Mouse (Mus musculus) midbrain, embryonic 11.5 days (tissue): ENCODE measurements around the gene Gng13. TPM values are rescaled to one million over a fixed set of nuclear protein-coding genes. Genes with fewer than 3 reads are reported as not detected.

Experiments
- ATAC-seq: fragments of 200-750 bp; cut with Nextera tagmentation; 2 replicates; pipeline ENCODE4 v1.8.0; 2017; ENCODE audit warnings: moderate TSS enrichment, moderate library complexity; ENCODE audit not compliant: low FRiP score
- DNase-seq: peaks from one replicate; pipeline ENCODE4 v3.0.0; 2015; ENCODE audit warnings: low spot score; ENCODE audit errors: missing footprints
- H3K27ac ChIP-seq: fragments of 300-500 bp; sonication (generic); 2 replicates; pipeline ENCODE4 v1.5.1; 2014; ENCODE audit warnings: low read depth, low read length
- H3K27me3 ChIP-seq: fragments of 300-500 bp; sonication (generic); 2 replicates; pipeline ENCODE4 v1.6.1; 2014; ENCODE audit warnings: mild to moderate bottlenecking, low read length, moderate library complexity, mixed read lengths; ENCODE audit not compliant: control insufficient read depth, insufficient read depth
- H3K36me3 ChIP-seq: fragments of 300-500 bp; sonication (generic); 2 replicates; pipeline ENCODE4 v1.6.1; 2014; ENCODE audit warnings: mild to moderate bottlenecking, low read length, moderate library complexity, mixed read lengths; ENCODE audit not compliant: control insufficient read depth, insufficient read depth
- H3K4me1 ChIP-seq: fragments of 300-500 bp; sonication (generic); 2 replicates; pipeline ENCODE4 v1.6.1; 2014; ENCODE audit warnings: low read length; ENCODE audit not compliant: control insufficient read depth, insufficient read depth
- H3K4me2 ChIP-seq: fragments of 300-500 bp; sonication (generic); 2 replicates; pipeline ENCODE4 v1.6.1; 2014; ENCODE audit warnings: mild to moderate bottlenecking, moderate library complexity
- H3K4me3 ChIP-seq: fragments of 300-500 bp; sonication (generic); 2 replicates; pipeline ENCODE4 v1.5.1; 2014; ENCODE audit warnings: low read depth, low read length
- H3K9ac ChIP-seq: fragments of 300-500 bp; sonication (generic); 2 replicates; pipeline ENCODE4 v1.6.1; 2014; ENCODE audit warnings: low read length
- H3K9me3 ChIP-seq: fragments of 300-500 bp; sonication (generic); 2 replicates; pipeline ENCODE4 v1.6.1; 2016; ENCODE audit warnings: low read length; ENCODE audit not compliant: control insufficient read depth
- WGBS: fragments of 180-500 bp; shearing (Covaris S2); extraction: QIAGEN DNeasy Blood & Tissue Kit; methylation state at CpG from one replicate; pipeline ENCODE4 v1.1.7; 2014; 5-methylcytosine and 5-hydroxymethylcytosine counted together
- microRNA-seq: library from miRNA; unstranded; fragments of <30 nt; microRNA quantifications from one replicate; pipeline ENCODE4, GENCODE M21; 2017
- polyA plus RNA-seq: library from polyadenylated mRNA; unstranded; fragments of >200 nt; fragmentation: Nextera tagmentation; extraction: Ambion mirVana; gene quantifications from 2 replicates; pipeline ENCODE4 v1.2.1, GENCODE M21; 2014

Gng13 gene
- polyA plus RNA-seq, 1 experiment from 2014 or later = 1.3 TPM

DNA sequence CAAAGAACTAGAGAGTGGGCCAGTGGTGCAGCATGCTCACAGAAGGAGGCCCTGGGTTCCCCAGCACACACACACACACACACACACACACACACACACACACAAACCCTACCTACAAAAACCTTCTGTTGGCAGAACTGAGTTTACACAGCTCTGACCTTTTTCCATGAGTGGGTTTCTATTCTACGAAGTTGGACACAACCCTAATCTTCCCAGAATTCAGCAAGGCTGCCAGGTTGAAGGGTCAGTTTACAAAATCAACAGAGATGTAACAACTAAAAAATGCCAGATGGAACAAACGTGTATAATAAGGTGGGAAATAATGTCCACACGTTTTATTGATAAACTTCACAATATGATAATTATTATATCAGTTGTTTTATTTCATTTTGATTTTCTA lies 40.7 kb downstream of the Gng13 start:
- Histone ChIP-seq H3K4me2 (no peak overlapping the region), H3K36me3 (no peaks in the 10 kb centered on the region), H3K27ac (no peak overlapping the region), H3K4me3 (no peak overlapping the region), H3K4me1 (0 out of 2 replicates have a peak, but pooled peaks cover 5% of the 10 kb centered on the region), H3K9me3 (no peaks in the 10 kb centered on the region), H3K27me3 (no peaks in the 10 kb centered on the region), H3K9ac (no peak overlapping the region)
- WGBS = 84% methylated on average over 3 of the region's 3 CpGs
- DNase-seq (no peak), ATAC-seq (no peak)

DNA sequence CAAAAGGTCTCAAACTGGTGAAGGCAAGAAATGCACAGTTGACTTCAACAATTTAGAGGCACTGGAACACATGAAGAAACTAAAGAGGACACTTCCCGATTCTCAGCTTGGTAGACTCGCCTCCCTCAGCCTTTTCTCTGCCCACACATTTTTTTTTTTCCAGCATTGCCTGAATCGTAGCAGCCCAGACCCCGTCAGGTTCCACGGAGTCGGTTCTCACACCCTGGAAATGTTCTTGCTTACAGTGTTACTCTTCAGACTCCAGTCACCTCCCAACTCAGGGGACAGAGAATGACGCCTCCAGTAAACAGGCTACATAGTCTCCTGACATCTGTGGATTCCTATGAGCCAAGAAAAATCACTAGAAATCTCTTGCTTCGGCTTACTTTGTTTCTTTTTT lies 43.2 kb downstream of the Gng13 start:
- Histone ChIP-seq H3K4me3 (no peak overlapping the region), H3K27me3 (peaks cover 4% of the 10 kb centered on the region), H3K9me3 (no peaks in the 10 kb centered on the region), H3K36me3 (no peaks in the 10 kb centered on the region), H3K27ac (no peak overlapping the region), H3K4me2 (no peak overlapping the region), H3K9ac (no peak overlapping the region), H3K4me1 (0 out of 2 replicates have a peak, but pooled peaks cover 5% of the 10 kb centered on the region)
- 86% methylated on average over 8 of the region's 8 CpGs for WGBS
- ATAC-seq (no peak), DNase-seq (no peak)

DNA sequence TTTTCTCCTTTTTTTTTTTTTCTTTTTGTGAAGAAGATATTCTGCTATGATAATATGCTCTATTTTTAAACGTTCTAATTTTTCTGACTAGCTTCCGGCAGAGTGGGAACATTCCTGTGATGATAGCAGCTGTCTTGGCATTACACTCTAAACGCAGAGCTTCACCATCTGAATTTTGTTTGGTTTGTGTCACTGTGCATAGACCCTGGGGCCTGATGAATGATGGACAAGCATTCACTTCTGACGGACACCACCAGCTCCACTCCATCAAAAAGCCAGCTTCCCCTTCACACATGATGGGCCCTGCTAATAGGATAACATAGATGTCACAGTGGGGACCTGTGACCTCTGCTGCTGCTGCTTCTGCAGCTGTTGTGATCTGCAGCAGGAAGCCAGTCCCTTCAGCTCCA lies 44.6 kb downstream of the Gng13 start:
- WGBS = 33% methylated on average over 4 of the region's 4 CpGs
- Histone ChIP-seq H3K9ac (no peak overlapping the region), H3K4me1 (0 out of 2 replicates have a peak, but pooled peaks cover 5% of the 10 kb centered on the region), H3K9me3 (no peaks in the 10 kb centered on the region), H3K4me2 (no peak overlapping the region), H3K27ac (no peak overlapping the region), H3K27me3 (peaks cover 4% of the 10 kb centered on the region), H3K4me3 (no peak overlapping the region), H3K36me3 (no peaks in the 10 kb centered on the region)
- DNase-seq (no peak), ATAC-seq (no peak)

DNA sequence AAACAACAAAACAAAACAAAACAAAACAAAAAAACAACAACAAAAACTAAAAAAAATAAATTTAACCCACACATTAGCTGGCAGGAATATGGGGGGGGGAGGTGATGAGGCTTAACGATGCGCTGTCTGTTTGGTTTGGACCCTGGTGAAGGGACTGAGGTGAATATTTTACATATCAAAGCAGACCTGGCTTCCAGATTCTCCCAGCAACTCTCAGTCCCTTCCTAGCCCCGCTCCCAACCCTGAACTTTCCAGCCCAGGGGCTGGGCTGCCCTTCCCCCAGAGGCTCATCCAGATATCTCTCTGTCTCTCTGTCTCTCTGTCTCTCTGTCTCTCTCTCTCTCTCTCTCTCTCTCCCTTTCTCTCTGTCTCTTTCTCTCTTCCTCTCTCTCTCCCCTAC lies 45.6 kb downstream of the Gng13 start:
- no peaks in the 10 kb centered on the region for H3K36me3 ChIP-seq
- peaks cover 4% of the 10 kb centered on the region for H3K27me3 ChIP-seq
- no peak overlapping the region for H3K9ac ChIP-seq
- H3K4me2 ChIP-seq = no peak overlapping the region
- DNase-seq (no peak), ATAC-seq (no peak)
- H3K27ac ChIP-seq = no peak overlapping the region
- H3K4me3 ChIP-seq = no peak overlapping the region
- no peaks in the 10 kb centered on the region for H3K9me3 ChIP-seq
- 0 out of 2 replicates have a peak, but pooled peaks cover 5% of the 10 kb centered on the region for H3K4me1 ChIP-seq
- WGBS = 40% methylated on average over 3 of the region's 3 CpGs

DNA sequence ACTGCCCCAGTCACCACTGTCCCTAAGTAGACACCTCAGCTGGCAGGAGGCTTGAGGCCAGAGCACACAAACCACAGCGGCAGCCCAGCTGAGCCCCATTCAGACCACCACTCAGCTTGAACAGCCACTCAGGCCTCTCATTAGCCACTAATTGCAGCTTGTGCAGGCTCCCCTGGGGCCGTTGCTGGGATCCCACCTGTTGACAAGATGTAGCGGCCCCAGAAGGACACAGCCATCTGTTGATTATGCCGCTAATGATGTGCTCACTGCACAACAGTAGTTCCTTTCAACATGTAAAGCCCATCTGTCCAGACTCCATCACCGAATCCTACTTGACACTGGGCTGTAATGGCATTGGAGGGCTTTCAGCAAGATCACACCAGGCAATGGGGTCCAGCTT lies 48.9 kb downstream of the Gng13 start:
- peaks cover 7% of the 10 kb centered on the region for H3K27me3 ChIP-seq
- DNase-seq (no peak), ATAC-seq (no peak)
- H3K4me3 ChIP-seq = no peak overlapping the region
- no peak overlapping the region for H3K9ac ChIP-seq
- no peak overlapping the region for H3K27ac ChIP-seq
- 62% methylated on average over 5 of the region's 5 CpGs for WGBS
- H3K9me3 ChIP-seq = no peaks in the 10 kb centered on the region
- 0 out of 2 replicates have a peak, but pooled peaks cover 5% of the 10 kb centered on the region for H3K4me1 ChIP-seq
- no peak overlapping the region for H3K4me2 ChIP-seq
- H3K36me3 ChIP-seq = no peaks in the 10 kb centered on the region

Small RNA genes within 50 kb of the gene (microRNA-seq; reads per million reads assigned to microRNA genes)
- gene Gm25083 = not detected

Other genes with a start within 250 kb of the Gng13 start
- not detected in 2 replicates for gene Sstr5, start 219.9 kb upstream of the Gng13 start, polyA plus RNA-seq
- 2.0 and 2.1 TPM in 2 replicates for gene Sox8, start 146.5 kb upstream of the Gng13 start, polyA plus RNA-seq
- 19.2 and 20.6 TPM in 2 replicates for gene Lmf1, start 138.1 kb upstream of the Gng13 start, polyA plus RNA-seq
- 15.0 and 17.3 TPM in 2 replicates for gene Chtf18, start 10.2 kb downstream of the Gng13 start, polyA plus RNA-seq
- 16.0 and 19.8 TPM in 2 replicates for gene Rpusd1, start 10.5 kb downstream of the Gng13 start, polyA plus RNA-seq
- gene Mslnl, start 18.9 kb downstream of the Gng13 start, polyA plus RNA-seq = not detected in 2 replicates
- not detected in 2 replicates for gene Msln, start 37.2 kb downstream of the Gng13 start, polyA plus RNA-seq
- 22.2 and 23.4 TPM in 2 replicates for gene Narfl, start 56.6 kb downstream of the Gng13 start, polyA plus RNA-seq
- gene Haghl, start 68.5 kb downstream of the Gng13 start, polyA plus RNA-seq = 76.4 and 77.1 TPM in 2 replicates
- gene Ccdc78, start 69.4 kb downstream of the Gng13 start, polyA plus RNA-seq = 0.11 and 0.34 TPM in 2 replicates
- gene Fam173a, start 75.7 kb downstream of the Gng13 start, polyA plus RNA-seq = 69.1 and 71.4 TPM in 2 replicates
- gene AC134908.4, start 78.5 kb downstream of the Gng13 start, polyA plus RNA-seq = not detected in 2 replicates
- gene Metrn, start 80.0 kb downstream of the Gng13 start, polyA plus RNA-seq = 21.3 and 32.1 TPM in 2 replicates
- gene Fbxl16, start 91.9 kb downstream of the Gng13 start, polyA plus RNA-seq = 11.2 and 12.0 TPM in 2 replicates
- 23.7 and 27.4 TPM in 2 replicates for gene Wdr24, start 106.5 kb downstream of the Gng13 start, polyA plus RNA-seq
- gene Jmjd8, start 111.7 kb downstream of the Gng13 start, polyA plus RNA-seq = 50.3 and 54.1 TPM in 2 replicates
- 280 and 296 TPM in 2 replicates for gene Stub1, start 116.2 kb downstream of the Gng13 start, polyA plus RNA-seq
- gene Rhbdl1, start 120.1 kb downstream of the Gng13 start, polyA plus RNA-seq = 2.3 and 3.2 TPM in 2 replicates
- 0.63 and 1.2 TPM in 2 replicates for gene Gm20683, start 124.6 kb downstream of the Gng13 start, polyA plus RNA-seq
- gene Rhot2, start 127.7 kb downstream of the Gng13 start, polyA plus RNA-seq = 7.0 and 8.7 TPM in 2 replicates
- 15.7 and 17.8 TPM in 2 replicates for gene Wdr90, start 144.3 kb downstream of the Gng13 start, polyA plus RNA-seq
- gene Mcrip2, start 151.6 kb downstream of the Gng13 start, polyA plus RNA-seq = 6.1 and 7.0 TPM in 2 replicates
- 57.1 and 60.1 TPM in 2 replicates for gene Mettl26, start 157.9 kb downstream of the Gng13 start, polyA plus RNA-seq
- 0.91 and 1.1 TPM in 2 replicates for gene Wfikkn1, start 163.7 kb downstream of the Gng13 start, polyA plus RNA-seq
- 15.0 and 15.9 TPM in 2 replicates for gene Rab40c, start 202.6 kb downstream of the Gng13 start, polyA plus RNA-seq
- 47.2 and 50.9 TPM in 2 replicates for gene Pigq, start 227.8 kb downstream of the Gng13 start, polyA plus RNA-seq
- 0.37 TPM in 1 of 2 replicates, not detected in the other for gene Nhlrc4, start 227.8 kb downstream of the Gng13 start, polyA plus RNA-seq
- not detected in 2 replicates for gene A930017K11Rik, start 235.4 kb downstream of the Gng13 start, polyA plus RNA-seq